Mouse (Mus musculus) lung, postnatal 0 days (tissue): ENCODE results near the gene Rgs2.

Source experiments
- CTCF ChIP-seq: IDR thresholded peaks from 2 replicates; pipeline ENCODE4 v1.5.1; 2016; ENCODE audit warnings: antibody characterized with exemption, mild to moderate bottlenecking
- EP300 ChIP-seq: IDR thresholded peaks from 2 replicates; pipeline ENCODE4 v1.6.1; 2016; ENCODE audit warnings: antibody characterized with exemption, mild to moderate bottlenecking, control low read depth

DNA sequence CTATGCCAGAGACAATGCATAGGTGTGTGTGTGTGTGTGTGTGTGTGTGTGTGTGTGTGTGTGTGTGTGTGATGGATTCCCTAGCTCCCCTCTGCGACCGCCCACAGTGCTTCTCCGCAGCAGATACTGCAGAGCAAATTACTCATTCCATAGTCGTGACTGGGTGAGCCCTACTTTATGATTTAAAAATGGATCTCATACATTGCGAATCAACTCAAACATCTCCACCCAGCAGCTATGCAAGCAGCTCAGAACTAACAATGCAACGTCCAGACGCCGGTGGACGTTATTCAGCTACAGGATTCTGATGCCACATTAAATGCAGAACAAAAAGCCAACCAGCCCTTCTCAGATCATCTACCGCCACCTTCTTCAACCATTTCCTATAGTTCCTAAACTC, 545 bp downstream of the Rgs2 start:
- TF ChIP-seq EP300 (no peak), CTCF (no peak)
